Mouse (Mus musculus) R1 (cell line): ENCODE measurements around the gene Metap1d.

ENCODE experiments used
- DNase-seq: peaks from one replicate; pipeline ENCODE4 v3.0.0-alpha.2; 2018; ENCODE audit warnings: low read depth, low spot score

Gene Metap1d

DNA sequence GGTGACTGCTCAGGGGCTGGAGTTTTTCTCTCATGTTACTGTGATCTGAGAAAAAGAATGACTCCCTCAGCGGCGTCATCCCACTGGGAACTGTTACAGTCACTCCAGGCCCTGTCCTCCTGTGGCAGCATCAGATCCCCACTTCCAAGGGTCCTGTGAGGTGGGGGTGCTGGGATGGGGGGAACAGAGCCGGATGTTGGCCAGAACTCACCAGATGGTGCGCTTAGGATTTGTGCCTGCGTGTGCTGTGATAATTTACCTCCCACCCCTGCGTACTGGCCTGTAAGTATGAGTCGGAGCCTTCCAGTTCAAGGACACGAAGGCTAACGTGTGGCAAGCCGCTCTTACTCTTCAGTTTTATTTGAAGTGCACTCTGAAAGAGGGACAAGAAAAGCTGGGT is 22.2 kb downstream of the Metap1d start:
- no peak for DNase-seq

DNA sequence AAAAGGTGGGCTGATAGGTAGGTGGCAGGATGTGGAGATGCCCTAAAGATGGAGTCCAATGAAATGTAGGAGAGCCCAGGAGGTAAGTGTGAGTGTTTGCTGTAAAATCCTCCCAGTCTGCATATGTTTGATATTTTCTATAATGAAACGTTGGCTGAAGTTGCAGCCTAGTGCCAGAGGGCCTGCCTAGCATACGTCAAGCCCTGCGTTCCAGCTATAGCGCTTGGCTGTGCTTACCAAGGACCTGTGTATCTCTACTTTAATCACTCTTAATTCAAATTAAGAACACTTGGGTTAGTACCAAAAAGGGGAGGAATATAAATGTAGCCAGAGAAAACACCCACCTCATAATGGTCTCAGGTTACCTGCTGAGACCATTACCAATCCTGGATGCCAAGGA is 22.7 kb downstream of the Metap1d start:
- DNase-seq: no peak

DNA sequence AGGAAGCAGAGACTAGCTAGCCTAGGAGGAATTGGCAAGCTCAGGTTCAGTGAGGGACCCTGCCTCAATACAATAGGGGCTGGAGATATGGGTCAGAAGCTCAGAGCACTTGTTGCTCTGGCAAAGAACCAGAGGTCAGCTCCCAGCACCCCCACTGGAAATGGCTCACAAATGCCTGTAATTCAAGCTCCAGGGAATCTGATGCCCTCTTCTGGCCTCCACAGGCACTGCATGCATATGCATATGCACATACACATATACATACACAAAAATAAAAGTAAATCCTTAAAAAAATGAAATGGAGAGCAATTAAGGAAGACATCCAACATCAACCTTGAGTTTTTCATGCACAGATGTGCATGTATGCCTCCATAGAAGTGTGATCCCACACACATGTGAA is 24.7 kb downstream of the Metap1d start:
- peak; percentile 57 for DNase-seq

DNA sequence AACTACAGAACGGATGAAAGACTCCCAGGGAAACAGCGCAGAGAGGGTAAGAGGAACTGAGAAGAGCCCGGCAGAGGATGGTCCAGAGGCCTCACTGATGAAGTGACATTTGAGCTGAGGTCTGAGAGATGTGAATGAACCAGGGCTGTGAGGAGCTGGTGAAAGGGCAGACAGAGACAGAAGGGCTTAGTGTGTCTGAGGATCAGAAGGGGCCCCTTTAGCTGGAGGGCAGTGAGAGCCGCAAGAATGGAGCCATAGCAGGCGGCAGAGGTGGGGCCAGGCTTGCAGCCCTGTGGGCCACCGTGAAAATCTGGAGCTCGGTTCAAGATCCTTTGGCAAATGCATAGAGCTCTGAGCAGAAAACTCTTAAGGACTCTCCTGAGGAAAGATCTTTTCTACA is 26.8 kb downstream of the Metap1d start:
- DNase-seq: no peak

- no peak for DNase-seq
These were observed 28.7 kb downstream of the Metap1d start for GRCm38 (mm10) chr2:71481825-71482224.

- no peak for DNase-seq
These were observed 30.1 kb downstream of the Metap1d start for GRCm38 (mm10) chr2:71483046-71483716.

DNA sequence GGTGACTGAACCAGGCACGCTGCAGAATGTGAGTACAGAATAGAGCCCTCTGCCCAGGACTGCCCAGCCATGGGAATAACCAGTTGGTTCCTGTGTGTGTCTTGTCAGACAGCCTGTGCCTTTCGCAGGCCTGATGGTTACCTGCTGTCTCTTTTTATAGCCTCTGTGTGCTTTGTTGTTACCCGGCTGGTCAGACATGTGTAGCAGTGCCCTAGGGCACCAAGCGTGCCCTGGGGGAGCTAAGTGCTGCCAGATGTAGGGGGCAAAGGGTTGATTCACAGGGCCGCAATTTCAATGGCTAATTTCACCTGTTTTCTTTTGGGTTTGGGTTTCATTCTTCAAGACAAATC is 30.6 kb downstream of the Metap1d start:
- no peak for DNase-seq

DNA sequence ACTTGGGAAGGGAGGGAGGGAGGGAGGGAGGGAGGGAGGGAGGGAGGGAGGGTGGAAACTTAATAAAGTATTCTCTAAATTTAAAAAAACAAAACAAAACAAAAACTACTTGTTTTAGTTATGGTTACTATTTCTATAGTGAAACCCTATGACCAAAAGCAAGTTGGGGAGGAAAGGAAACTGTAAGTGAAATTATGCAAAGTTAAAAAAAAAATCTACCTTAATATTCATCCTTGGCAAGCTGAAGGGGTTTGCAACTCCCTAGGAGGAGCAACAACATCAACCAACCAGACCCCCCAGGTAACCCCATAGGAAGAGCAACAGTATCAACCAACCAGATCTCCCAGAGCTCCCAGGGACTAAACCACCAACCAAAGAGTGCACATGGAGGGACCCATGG is 38.2 kb downstream of the Metap1d start:
- no peak for DNase-seq

GRCm38 (mm10) chr2:71493161-71493683 is 40.1 kb downstream of the Metap1d start:
- no peak for DNase-seq

- no peak for DNase-seq
These were observed 41.4 kb downstream of the Metap1d start for GRCm38 (mm10) chr2:71494503-71494902.

GRCm38 (mm10) chr2:71494971-71495370 is 41.9 kb downstream of the Metap1d start:
- DNase-seq: peak; percentile 83

- DNase-seq: no peak
These were observed 44.1 kb downstream of the Metap1d start for GRCm38 (mm10) chr2:71497175-71497574.

GRCm38 (mm10) chr2:71499276-71500230 is 46.5 kb downstream of the Metap1d start:
- no peak for DNase-seq

- DNase-seq: no peak
These were observed 51.8 kb downstream of the Metap1d start for GRCm38 (mm10) chr2:71504852-71505251.

DNA sequence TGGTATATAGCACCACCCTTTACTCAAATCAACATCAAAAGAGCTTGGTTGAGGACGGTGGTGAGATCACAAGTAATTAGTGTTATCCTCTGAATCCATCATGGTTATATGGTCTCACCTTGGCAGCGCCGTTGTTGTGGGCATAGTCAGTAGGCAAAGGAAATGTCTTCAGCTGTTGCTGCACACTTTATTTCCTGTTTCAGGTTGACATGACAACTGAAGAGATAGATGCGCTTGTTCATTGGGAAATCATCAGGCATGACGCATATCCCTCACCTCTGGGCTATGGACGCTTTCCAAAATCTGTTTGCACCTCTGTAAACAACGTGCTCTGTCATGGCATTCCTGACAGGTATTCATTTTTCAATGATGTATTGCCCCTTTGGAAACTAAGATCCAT is 58.1 kb downstream of the Metap1d start:
- DNase-seq: no peak

GRCm38 (mm10) chr2:71512326-71512725 is 59.2 kb downstream of the Metap1d start:
- DNase-seq: no peak

- DNase-seq: no peak
These were observed 63.9 kb downstream of the Metap1d start for GRCm38 (mm10) chr2:71516995-71517394.

- no peak for DNase-seq
These were observed 64.5 kb downstream of the Metap1d start for GRCm38 (mm10) chr2:71517466-71518099.

- DNase-seq: no peak
These were observed 69.8 kb downstream of the Metap1d start for GRCm38 (mm10) chr2:71522871-71523270.

DNA sequence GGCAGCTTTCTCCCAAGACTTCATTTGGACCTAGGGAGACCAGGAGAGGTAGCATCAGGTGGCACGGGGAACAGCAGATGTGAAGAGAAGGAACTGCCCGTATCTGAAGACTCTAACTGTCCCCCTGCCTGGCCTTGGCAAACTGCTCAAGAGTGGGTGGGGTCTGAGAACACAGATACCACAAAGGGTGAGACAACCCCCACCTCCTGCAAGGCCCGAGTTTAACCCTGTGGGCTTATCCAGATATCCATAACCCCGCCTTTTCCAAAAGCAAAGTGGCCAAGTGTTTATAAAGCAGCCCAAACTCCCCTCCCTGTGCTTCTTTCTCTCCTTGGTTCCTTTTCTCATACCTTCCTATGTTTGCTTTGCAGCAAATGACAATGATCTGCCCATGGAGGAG is 70.4 kb downstream of the Metap1d start:
- no peak for DNase-seq

DNA sequence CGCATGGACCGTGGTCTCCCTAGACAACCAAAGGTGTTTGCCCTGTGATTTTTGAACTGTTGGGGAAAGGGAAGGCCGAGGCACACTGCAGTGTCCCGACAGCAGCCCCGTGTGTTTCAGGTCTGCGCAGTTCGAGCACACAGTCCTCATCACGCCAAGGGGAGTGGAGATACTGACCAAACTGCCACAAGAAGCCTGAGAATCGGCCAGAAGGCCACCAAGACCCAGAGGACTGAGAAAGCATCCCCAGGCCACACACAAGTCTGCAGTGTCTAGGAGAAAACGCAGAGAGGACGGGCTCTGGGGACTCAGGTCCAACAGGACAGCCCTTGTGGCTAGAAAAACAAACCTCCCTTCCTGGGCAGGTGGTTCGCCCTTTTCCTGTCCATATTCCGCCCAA is 71.7 kb downstream of the Metap1d start:
- DNase-seq: no peak

DNA sequence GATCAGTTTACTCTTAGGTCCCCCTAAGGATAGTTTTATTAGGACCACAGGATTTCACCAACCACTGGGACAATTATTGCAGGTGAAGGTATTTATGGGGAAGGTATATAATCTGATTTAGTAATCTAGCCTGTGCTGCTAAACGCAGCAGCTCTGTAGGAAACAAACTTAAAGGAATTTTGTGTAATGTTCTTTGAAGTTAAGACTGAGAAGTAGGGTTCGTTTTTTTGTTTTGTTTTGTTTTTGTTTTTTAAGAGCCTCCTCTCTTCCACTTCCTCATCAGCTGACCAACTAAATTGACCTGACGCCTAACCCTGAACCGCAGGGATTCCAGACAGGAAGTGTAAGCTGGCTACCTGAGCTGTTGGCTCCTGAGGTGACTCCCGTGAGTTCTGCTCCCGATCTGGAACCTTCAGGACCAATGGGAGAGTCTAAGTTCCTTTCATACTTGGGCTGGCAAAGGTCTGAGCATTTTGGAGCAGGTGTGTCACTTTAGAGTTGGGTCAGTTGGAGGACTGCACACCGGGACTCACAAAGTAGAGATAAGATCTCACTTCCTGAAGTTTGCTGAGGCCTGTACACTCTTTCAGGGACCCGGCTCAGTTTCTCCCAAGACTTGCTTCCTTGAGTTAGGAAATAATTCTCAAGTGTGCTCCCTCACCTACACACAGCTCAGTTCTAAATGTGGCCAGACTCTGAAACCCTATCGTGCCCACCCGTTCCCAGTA is 73.7 kb downstream of the Metap1d start:
- DNase-seq: no peak
